19 mouse cellular contexts compared by ENCODE assay signal in the genomic region with DNA sequence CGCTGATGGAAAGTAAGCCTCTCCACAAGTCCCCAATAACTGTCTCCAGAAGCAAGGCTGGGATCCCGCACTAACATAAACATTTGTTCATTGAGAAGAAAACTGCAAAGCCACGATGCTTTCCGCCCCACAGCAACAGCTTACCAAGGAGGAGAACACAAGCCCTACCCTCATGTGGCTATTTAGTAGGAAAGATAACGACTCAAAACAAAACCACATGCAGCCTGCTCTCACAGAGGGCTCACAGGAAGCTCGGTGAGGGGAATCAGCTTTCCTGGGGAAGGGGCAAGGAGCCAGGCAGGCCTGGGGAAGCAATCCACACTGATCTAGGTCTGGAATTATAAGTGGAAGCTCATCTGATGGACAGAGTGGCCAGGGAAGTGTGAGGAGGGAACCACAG.
DNase-seq lines count a peak whose midpoint lies in the region; ATAC-seq lines count a peak whose summit lies in the region.
"Had no signal": no experiment of that assay in that cellular context is flagged by ENCODE, and none has a peak within 500 bp of the region (broad histone marks: within the 10 kb centered on the region; RNA-seq: fewer than 3 reads in every experiment).

No protein-coding gene starts in this region.

- 17% methylated on average over 6 of the region's 6 CpGs for WGBS in embryonic facial prominence, embryonic 14.5 days

- H3K36me3 ChIP-seq in megakaryocyte, embryonic 14.5 days (replicated peaks; ENCODE audit: low read length): no peaks in the 10 kb centered on the region
- H3K36me3 ChIP-seq in embryonic facial prominence, embryonic 14.5 days (ENCODE audit: control insufficient read depth, insufficient read depth, low read length): no peaks in the 10 kb centered on the region
- H3K36me3 ChIP-seq: limb, embryonic 10.5 days had no signal

- no peak for ATAC-seq in megakaryocyte, adult 5-6 weeks (ENCODE audit: poor library complexity, severe bottlenecking)
- ATAC-seq in embryonic facial prominence, embryonic 14.5 days (ENCODE audit: low read depth): peak; percentile 47; the same call in 1 of the 2 replicates
- ATAC-seq: forebrain, embryonic 13.5 days had no signal

- H3K4me3 ChIP-seq in megakaryocyte, embryonic 14.5 days (replicated peaks): peak overlapping the region; percentile 43
- H3K4me3 ChIP-seq in embryonic facial prominence, embryonic 14.5 days (ENCODE audit: low read depth, low read length): no peak overlapping the region
- H3K4me3 ChIP-seq: forebrain, embryonic 13.5 days; limb, embryonic 10.5 days had no signal

- peaks cover 21% of the 10 kb centered on the region for H3K4me1 ChIP-seq in megakaryocyte, embryonic 14.5 days
- peaks cover 10% of the 10 kb centered on the region for H3K4me1 ChIP-seq in embryonic facial prominence, embryonic 14.5 days (ENCODE audit: control insufficient read depth, insufficient read depth, low read length)

- DNase-seq in heart, adult 11 months: peak; percentile 69
- no peak for DNase-seq in heart, adult 18-20 months
- peak; percentile 28 for DNase-seq in embryo, embryonic 10 days (ENCODE audit: low spot score)
- DNase-seq in embryonic facial prominence, embryonic 14.5 days (ENCODE audit: low spot score): peak; percentile 65
- no peak for DNase-seq in Muller cell, postnatal 12 days (ENCODE audit: inconsistent ontology term)
- no peak for DNase-seq in MN1 (ENCODE audit: low spot score)
- DNase-seq: B cell, adult 2 months; cerebellum, adult 9-10 months; heart, postnatal 14 days; kidney, adult 2 months; kidney, postnatal 14 days; lung, postnatal 14 days; midbrain, embryonic 14.5 days; thymus, adult 2 months had no signal

- 0 out of 2 replicates have a peak overlapping the region, but pooled peaks have one; percentile 34 for H3K27ac ChIP-seq in embryonic facial prominence, embryonic 14.5 days (replicated peaks; ENCODE audit: low read depth, low read length)
- H3K27ac ChIP-seq: forebrain, embryonic 13.5 days; limb, embryonic 10.5 days; liver, embryonic 14.5 days had no signal

- H3K9me3 ChIP-seq in megakaryocyte, embryonic 14.5 days: no peaks in the 10 kb centered on the region
- H3K9me3 ChIP-seq in embryonic facial prominence, embryonic 14.5 days (ENCODE audit: control insufficient read depth, low read length): no peaks in the 10 kb centered on the region
- H3K9me3 ChIP-seq: forebrain, embryonic 13.5 days; limb, embryonic 10.5 days had no signal

- H3K27me3 ChIP-seq in megakaryocyte, embryonic 14.5 days (replicated peaks): no peaks in the 10 kb centered on the region
- H3K27me3 ChIP-seq in embryonic facial prominence, embryonic 14.5 days (replicated peaks; ENCODE audit: control insufficient read depth, insufficient read depth, low read length): no peaks in the 10 kb centered on the region

- no peak overlapping the region for H3K9ac ChIP-seq in embryonic facial prominence, embryonic 14.5 days (ENCODE audit: low read depth, low read length)
- H3K9ac ChIP-seq: liver, embryonic 14.5 days had no signal

- H3K4me2 ChIP-seq in embryonic facial prominence, embryonic 14.5 days (ENCODE audit: low read depth, low read length): no peak overlapping the region
- H3K4me2 ChIP-seq: forebrain, embryonic 13.5 days had no signal

Comparison
In these comparisons a context has a peak if more than half of its experiments do, and no peak if none do; other contexts are left out.
1. DNase-seq: peak in heart, adult 11 months (single experiment), embryo, embryonic 10 days (single experiment) and embryonic facial prominence, embryonic 14.5 days (single experiment); none in heart, adult 18-20 months (0 of 2), Muller cell, postnatal 12 days (single experiment) and MN1 (single experiment).